In genomic region chr10:81574081-81575056, GRCm38 (mm10) we compare ENCODE assay signal across 8 mouse cellular contexts. TPM values are rescaled to one million over a fixed set of nuclear protein-coding genes. Genes with fewer than 3 reads are reported as not detected.
DNase-seq lines count a peak whose midpoint lies in the region; ATAC-seq and TF ChIP-seq lines count a peak whose summit lies in the region.

TSS of gene Tle2 (plus strand) at chr10:81574561.

- ATAC-seq in lung, embryonic 15.5 days (ENCODE audit: borderline replicate concordance, extremely low read depth, low FRiP score, low TSS enrichment), result no peak
- no peak for ATAC-seq in forebrain, embryonic 11.5 days (replicated peaks; ENCODE audit: low FRiP score)

- WGBS in lung, embryonic 15.5 days, result 18% methylated on average over 10 of the region's 10 CpGs
- 19% methylated on average over 10 of the region's 10 CpGs for WGBS in forebrain, embryonic 11.5 days

- peak within 1 kb of the TSS; percentile 75 for H3K4me2 ChIP-seq in lung, embryonic 15.5 days
- peak within 1 kb of the TSS; percentile 54 for H3K4me2 ChIP-seq in forebrain, embryonic 11.5 days (ENCODE audit: low read depth, low read length, severe bottlenecking)
- peak within 1 kb of the TSS; percentile 75 for H3K4me2 ChIP-seq in myocyte (ENCODE audit: low read depth)

- no peaks in the 10 kb centered on the region for H3K9me3 ChIP-seq in lung, embryonic 15.5 days
- H3K9me3 ChIP-seq in forebrain, embryonic 11.5 days (ENCODE audit: control insufficient read depth, low read length), result no peaks in the 10 kb centered on the region

- H3K27ac ChIP-seq in lung, embryonic 15.5 days, result peak within 1 kb of the TSS; percentile 96
- no peak within 1 kb of the TSS for H3K27ac ChIP-seq in forebrain, embryonic 11.5 days (ENCODE audit: low read depth, low read length)

- H3K4me3 ChIP-seq in lung, embryonic 15.5 days, result peak within 1 kb of the TSS; percentile 60
- H3K4me3 ChIP-seq in forebrain, embryonic 11.5 days (ENCODE audit: low read depth, low read length), result peak within 1 kb of the TSS; percentile 39
- H3K4me3 ChIP-seq in myocyte, result peak within 1 kb of the TSS; percentile 29

- no peak for DNase-seq in lung, adult 18-20 months
- DNase-seq in adrenal gland, postnatal 4 days (ENCODE audit: low spot score in 2 of 2), result no peak
- no peak for DNase-seq in forebrain, embryonic 11.5 days (ENCODE audit: low spot score)
- no peak for DNase-seq in layer of hippocampus, postnatal 25 days (ENCODE audit: extremely low spot score in 1 of 2, low spot score in 1 of 2)
- no peak for DNase-seq in ovary, adult 18-20 months (ENCODE audit: low spot score)
- DNase-seq in spleen, adult 18-20 months, result no peak

- H3K27me3 ChIP-seq in lung, embryonic 15.5 days, result no peaks in the 10 kb centered on the region
- peaks cover 64% of the 10 kb centered on the region for H3K27me3 ChIP-seq in forebrain, embryonic 11.5 days (ENCODE audit: control insufficient read depth, insufficient read depth, low read length)
- H3K27me3 ChIP-seq in myocyte (ENCODE audit: control insufficient read depth, insufficient read depth, insufficient read length), result no peaks in the 10 kb centered on the region

- H3K9ac ChIP-seq in lung, embryonic 15.5 days, result peak within 1 kb of the TSS; percentile 69
- peak within 1 kb of the TSS; percentile 53 for H3K9ac ChIP-seq in forebrain, embryonic 11.5 days (ENCODE audit: low read length)

- peaks cover 65% of the 10 kb centered on the region for H3K4me1 ChIP-seq in lung, embryonic 15.5 days
- peaks cover 37% of the 10 kb centered on the region for H3K4me1 ChIP-seq in forebrain, embryonic 11.5 days (replicated peaks; ENCODE audit: control insufficient read depth, insufficient read depth, low read length)

- TF ChIP-seq POLR2A in myocyte (IDR thresholded peaks at IDR 0.05; ENCODE audit: insufficient read length, low read depth), result no peak

- no peaks in the 10 kb centered on the region for H3K36me3 ChIP-seq in lung, embryonic 15.5 days
- no peaks in the 10 kb centered on the region for H3K36me3 ChIP-seq in forebrain, embryonic 11.5 days (ENCODE audit: control insufficient read depth, insufficient read depth, low read length)
- no peaks in the 10 kb centered on the region for H3K36me3 ChIP-seq in myocyte (ENCODE audit: control insufficient read depth, insufficient read depth)

- no peaks in the 10 kb centered on the region for H3K79me2 ChIP-seq in myocyte (ENCODE audit: control insufficient read depth, insufficient read depth)

- no peak within 1 kb of the TSS for H3ac ChIP-seq in myocyte (ENCODE audit: control insufficient read depth, insufficient read length)

TF ChIP-seq in myocyte, 11 proteins besides CTCF, POLR2A, EP300 and RAD21:
- TF ChIP-seq E2F4 (IDR thresholded peaks at IDR 0.05; ENCODE audit: insufficient read depth) (no peak), CEBPB (IDR thresholded peaks at IDR 0.05; ENCODE audit: insufficient read depth, poor library complexity, severe bottlenecking) (no peak), POLR2AphosphoS2 (IDR thresholded peaks at IDR 0.05; ENCODE audit: insufficient read length, low read depth) (no peak), MAX (IDR thresholded peaks at IDR 0.05; ENCODE audit: low read depth) (no peak), MYOD1 (IDR thresholded peaks at IDR 0.05; ENCODE audit: control insufficient read depth in 1 of 3, insufficient read length in 2 of 3, low read depth in 2 of 3) (no peak), MYOG (IDR thresholded peaks at IDR 0.05; ENCODE audit: control insufficient read depth in 1 of 3, insufficient read depth in 1 of 3, insufficient read length in 2 of 3, low read depth in 2 of 3) (no peak), REST (IDR thresholded peaks at IDR 0.05; ENCODE audit: insufficient read depth, insufficient read length) (no peak), USF1 (IDR thresholded peaks at IDR 0.05; ENCODE audit: low read depth) (no peak), TCF12 (IDR thresholded peaks at IDR 0.05; ENCODE audit: insufficient read depth, poor library complexity, severe bottlenecking) (no peak), SRF (IDR thresholded peaks at IDR 0.05; ENCODE audit: control insufficient read depth, insufficient read length, low read depth) (no peak), TCF3 (IDR thresholded peaks at IDR 0.05; ENCODE audit: insufficient read length, low read depth) (no peak)

RNA-seq across cellular contexts. Expression of gene Tle2, which starts in this region (rescaled TPM):
- polyA plus RNA-seq in lung, embryonic 15.5 days (2015; fragmentation: Nextera tagmentation; extraction: Ambion mirVana), result 39.3 and 49.7 TPM in 2 replicates
- total RNA-seq in adrenal gland, postnatal 4 days (2021), result 10 to 100 TPM; 24.9 to 30.4 TPM
- polyA plus RNA-seq in forebrain, embryonic 11.5 days (2014; fragmentation: Nextera tagmentation; extraction: Ambion mirVana), result 7.2 and 8.1 TPM in 2 replicates
- 10 to 100 TPM; 22.5 to 32.3 TPM for total RNA-seq in layer of hippocampus, postnatal 25 days (2021)
- polyA plus RNA-seq in myocyte (2012; fragmentation: generic; extraction: Trizol), result 11.3 TPM
